Mouse (Mus musculus) heart, postnatal 0 days (tissue): ENCODE data around the gene Sec16b. TPM values are rescaled to one million over a fixed set of nuclear protein-coding genes. Genes with fewer than 3 reads are reported as not detected.

ENCODE experiments used
- ATAC-seq: fragments of 200-750 bp; cut with Nextera tagmentation; 2 replicates; pipeline ENCODE4 v1.8.0; 2017; ENCODE audit warnings: low read depth, moderate number of reproducible peaks, moderate library complexity; ENCODE audit not compliant: insufficient read depth
- DNase-seq: peaks from one replicate; pipeline ENCODE4 v3.0.0-alpha.2; 2016; ENCODE audit warnings: low spot score
- H3K27ac ChIP-seq: fragments of 300-500 bp; sonication (generic); 2 replicates; pipeline ENCODE4 v1.5.1; 2014; ENCODE audit warnings: low read depth, mild to moderate bottlenecking
- H3K27me3 ChIP-seq: fragments of 300-500 bp; sonication (generic); 2 replicates; pipeline ENCODE4 v1.6.1; 2014; ENCODE audit warnings: low read length, mixed read lengths; ENCODE audit not compliant: control insufficient read depth, insufficient read depth
- H3K36me3 ChIP-seq: fragments of 300-500 bp; sonication (generic); replicated peaks from 2 replicates; pipeline ENCODE4 v1.6.1; 2014; ENCODE audit warnings: low read length, mixed read lengths; ENCODE audit not compliant: control insufficient read depth, insufficient read depth
- H3K4me1 ChIP-seq: fragments of 300-500 bp; sonication (generic); 2 replicates; pipeline ENCODE4 v1.6.1; 2014; ENCODE audit warnings: antibody characterized with exemption; ENCODE audit not compliant: control insufficient read depth, insufficient read depth
- H3K4me2 ChIP-seq: fragments of 300-500 bp; sonication (generic); 2 replicates; pipeline ENCODE4 v1.6.1; 2014; ENCODE audit warnings: low read depth, mild to moderate bottlenecking, low read length, moderate library complexity
- H3K4me3 ChIP-seq: fragments of 300-500 bp; sonication (generic); 2 replicates; pipeline ENCODE4 v1.5.1; 2014; ENCODE audit warnings: low read depth, low read length
- H3K9ac ChIP-seq: fragments of 300-500 bp; sonication (generic); replicated peaks from 2 replicates; pipeline ENCODE4 v1.6.1; 2014; ENCODE audit warnings: low read depth, low read length, mixed read lengths
- H3K9me3 ChIP-seq: fragments of 300-500 bp; sonication (generic); replicated peaks from 2 replicates; pipeline ENCODE4 v1.6.1; 2016; ENCODE audit warnings: low read length; ENCODE audit not compliant: control insufficient read depth
- CTCF ChIP-seq: IDR thresholded peaks from 2 replicates; pipeline ENCODE4 v1.5.1; 2016; ENCODE audit warnings: antibody characterized with exemption, control low read depth, low read depth
- EP300 ChIP-seq: IDR thresholded peaks from 2 replicates; pipeline ENCODE4 v1.6.1; 2016; ENCODE audit warnings: antibody characterized with exemption, low read depth
- WGBS: fragments of 180-500 bp; shearing (Covaris S2); extraction: QIAGEN DNeasy Blood & Tissue Kit; methylation state at CpG from one replicate; pipeline ENCODE4 v1.1.7; 2014; 5-methylcytosine and 5-hydroxymethylcytosine counted together
- polyA plus RNA-seq: library from polyadenylated mRNA; unstranded; fragments of >200 nt; fragmentation: Nextera tagmentation; extraction: Ambion mirVana; gene quantifications from 2 replicates; pipeline ENCODE4 v1.2.1, GENCODE M21; 2015
- total RNA-seq: library from RNA; depleted of rRNA; stranded (reverse); fragments of >200 nt; gene quantifications from 2 replicates; pipeline ENCODE4 v1.2.3, GENCODE M21; 2014; ENCODE audit warnings: low replicate concordance

The Sec16b gene
- total and polyA plus RNA-seq, 2 experiments from 2014 or later: 0.94 to 1.1 TPM

GRCm38 (mm10) chr1:157558145-157558544 is 51.6 kb downstream of the Sec16b start:
- H3K4me3 ChIP-seq: no peak overlapping the region
- no peak overlapping the region for H3K4me2 ChIP-seq
- peaks cover 15% of the 10 kb centered on the region for H3K27me3 ChIP-seq
- WGBS: 51% methylated on average over 5 of the region's 5 CpGs
- no peaks in the 10 kb centered on the region for H3K4me1 ChIP-seq
- H3K9me3 ChIP-seq: no peaks in the 10 kb centered on the region
- ATAC-seq: no peak
- no peak overlapping the region for H3K27ac ChIP-seq
- DNase-seq: no peak
- TF ChIP-seq CTCF (no peak), EP300 (no peak)
- no peak overlapping the region for H3K9ac ChIP-seq
- no peaks in the 10 kb centered on the region for H3K36me3 ChIP-seq

GRCm38 (mm10) chr1:157559986-157560385 is 53.5 kb downstream of the Sec16b start:
- ATAC-seq: no peak

GRCm38 (mm10) chr1:157560654-157561386 is 54.3 kb downstream of the Sec16b start:
- peak; percentile 50 for DNase-seq
- no peak for ATAC-seq
- peak; percentile 61 for TF ChIP-seq CTCF
- no peak for TF ChIP-seq EP300
- Histone ChIP-seq H3K4me3 (no peak overlapping the region), H3K4me2 (no peak overlapping the region), H3K27ac (no peak overlapping the region), H3K9me3 (no peaks in the 10 kb centered on the region), H3K27me3 (peaks cover 2% of the 10 kb centered on the region; the same call in 1 of the 2 replicates), H3K4me1 (no peaks in the 10 kb centered on the region), H3K36me3 (no peaks in the 10 kb centered on the region), H3K9ac (no peak overlapping the region)
- 15% methylated on average over 8 of the region's 8 CpGs for WGBS

More at GRCm38 (mm10) chr1:157559986-157560385, 53.5 kb downstream of the Sec16b start:
- 59% methylated on average over 6 of the region's 6 CpGs for WGBS
- Histone ChIP-seq H3K9ac (no peak overlapping the region), H3K9me3 (no peaks in the 10 kb centered on the region), H3K4me1 (no peaks in the 10 kb centered on the region), H3K4me2 (no peak overlapping the region), H3K4me3 (no peak overlapping the region), H3K36me3 (no peaks in the 10 kb centered on the region), H3K27ac (no peak overlapping the region), H3K27me3 (peaks cover 8% of the 10 kb centered on the region)
- no peak for TF ChIP-seq EP300
- TF ChIP-seq CTCF: no peak
- DNase-seq: no peak

- ATAC-seq: no peak
- TF ChIP-seq EP300 (no peak), CTCF (no peak)
- 85% methylated on average over 8 of the region's 8 CpGs for WGBS
Observed at GRCm38 (mm10) chr1:157567819-157568218, 61.3 kb downstream of the Sec16b start.

GRCm38 (mm10) chr1:157569263-157570090 is 62.9 kb downstream of the Sec16b start:
- Histone ChIP-seq H3K4me3 (no peak overlapping the region), H3K4me2 (no peak overlapping the region), H3K9ac (no peak overlapping the region), H3K27ac (no peak overlapping the region), H3K4me1 (no peaks in the 10 kb centered on the region), H3K36me3 (no peaks in the 10 kb centered on the region), H3K9me3 (no peaks in the 10 kb centered on the region), H3K27me3 (no peaks in the 10 kb centered on the region)
- WGBS: 66% methylated on average over 5 of the region's 5 CpGs
- DNase-seq (no peak), ATAC-seq (no peak)
- TF ChIP-seq EP300 (no peak), CTCF (no peak)

More at GRCm38 (mm10) chr1:157567819-157568218, 61.3 kb downstream of the Sec16b start:
- Histone ChIP-seq H3K27me3 (no peaks in the 10 kb centered on the region), H3K9me3 (no peaks in the 10 kb centered on the region), H3K4me1 (no peaks in the 10 kb centered on the region), H3K36me3 (no peaks in the 10 kb centered on the region), H3K9ac (no peak overlapping the region), H3K27ac (no peak overlapping the region), H3K4me2 (no peak overlapping the region), H3K4me3 (no peak overlapping the region)
- DNase-seq: no peak
